Mouse (Mus musculus) spleen, postnatal 0 days (tissue): ENCODE measurements around the gene Ctnnal1. TPM values are rescaled to one million over a fixed set of nuclear protein-coding genes. Genes with fewer than 3 reads are reported as not detected.
A peak's percentile ranks its signal among the peaks of the same experiment; 100 is the strongest.

ENCODE experiments used
- microRNA counts: library from miRNA; unstranded; fragments of <30 nt; microRNA quantifications from one replicate; lab custom pipeline; 2015
- polyA plus RNA-seq: library from polyadenylated mRNA; unstranded; fragments of >200 nt; fragmentation: Nextera tagmentation; extraction: Ambion mirVana; gene quantifications from 2 replicates; pipeline ENCODE4 v1.2.1, GENCODE M21; 2015

Gene Ctnnal1
- polyA plus RNA-seq = 8.3 and 9.6 TPM in 2 replicates

DNA sequence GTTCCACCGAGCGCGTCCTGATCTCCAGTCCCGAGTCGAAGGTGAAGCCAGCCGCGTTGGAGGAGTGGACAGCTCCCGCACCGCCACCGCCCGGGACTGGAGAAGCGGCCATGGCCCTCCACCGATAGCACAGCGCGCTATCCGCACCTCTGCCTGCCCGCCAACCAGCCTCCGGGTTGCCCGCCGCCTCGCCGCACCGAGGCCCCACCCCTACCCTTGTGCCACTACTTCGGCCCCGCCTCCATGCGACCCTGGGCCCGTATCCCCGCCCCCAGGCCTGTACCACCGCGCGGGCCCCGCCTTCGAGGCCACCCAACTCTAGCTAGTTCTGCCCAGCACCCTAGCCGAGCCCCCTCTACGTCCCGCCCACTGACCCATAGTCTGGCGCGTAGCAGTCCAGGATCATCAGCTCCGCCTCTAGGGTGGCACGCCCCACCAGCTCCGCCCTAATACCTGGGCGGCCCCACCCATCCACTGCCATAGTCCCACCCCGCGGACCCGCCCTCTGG, at the start of gene Ctnnal1:
Ctnnal1 (minus strand) TSS at position 186 of the 509 bp plus-strand sequence.

DNA sequence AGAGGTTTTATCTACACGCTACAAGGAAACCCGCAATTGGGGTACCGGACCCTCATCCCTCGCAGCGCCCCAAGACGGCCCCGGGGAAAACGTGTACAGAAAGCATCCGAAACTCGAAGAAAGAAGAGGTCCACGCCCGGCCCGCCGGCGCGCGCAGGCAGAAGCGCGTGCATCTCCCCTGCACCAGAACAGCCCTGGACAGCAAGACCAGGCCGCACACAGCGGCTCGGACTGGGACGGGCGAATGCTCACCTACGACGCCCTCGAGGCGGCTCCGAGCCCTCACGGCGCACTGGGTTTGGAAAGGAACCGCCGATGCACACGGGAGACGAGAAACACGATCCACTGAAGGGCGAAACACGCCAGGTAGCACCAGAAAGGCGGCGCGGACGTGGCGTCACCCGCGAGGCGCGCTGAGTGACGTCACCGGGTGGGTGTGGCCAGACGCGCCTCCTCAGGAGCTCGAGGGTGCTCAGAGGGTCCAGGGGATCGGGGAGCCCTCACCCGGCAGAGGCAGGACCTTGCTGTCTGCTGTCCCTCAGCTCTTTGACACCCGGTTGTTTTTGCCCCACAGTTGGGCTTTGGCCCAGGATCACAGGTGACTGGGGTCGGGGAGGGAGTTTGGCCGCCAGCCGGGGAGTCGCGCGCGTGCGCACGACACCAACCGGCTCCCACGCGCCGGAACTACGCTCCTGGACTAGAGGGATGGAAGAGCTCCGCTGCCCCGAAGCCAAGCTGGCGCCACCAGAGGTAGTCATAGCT, 62.9 kb downstream of the Ctnnal1 start, which contains the start of the genes Elp1 and Fam206a:
Elp1 (minus strand) TSS at position 425 of the 762 bp plus-strand sequence.
Fam206a (plus strand) TSS at position 439 of the 762 bp plus-strand sequence.

MicroRNAs within 50 kb of the gene (microRNA counts, 519-probe panel; counts per million panel counts)
- 5,869 counts per million, percentile 49 among the panel's probes with 10 or more counts for microRNA mmu-miR-32 (lab: Ali Mortazavi, UCI)

Other genes with a start within 250 kb of the Ctnnal1 start
- not detected in 2 replicates for gene Gm26657, start 125.1 kb downstream of the Ctnnal1 start, polyA plus RNA-seq
- not detected in 2 replicates for gene Actl7b, start 123.7 kb downstream of the Ctnnal1 start, polyA plus RNA-seq
- 0.07 TPM in 1 of 2 replicates, not detected in the other for gene Actl7a, start 121.8 kb downstream of the Ctnnal1 start, polyA plus RNA-seq
- gene Elp1, start 62.9 kb downstream of the Ctnnal1 start, polyA plus RNA-seq = 20.9 and 21.7 TPM in 2 replicates
- gene Fam206a, start 62.8 kb downstream of the Ctnnal1 start, polyA plus RNA-seq = 5.1 and 5.2 TPM in 2 replicates
- 2.5 and 3.6 TPM in 2 replicates for gene Tmem245, start 82.2 kb upstream of the Ctnnal1 start, polyA plus RNA-seq
- gene Frrs1l, start 125.2 kb upstream of the Ctnnal1 start, polyA plus RNA-seq = not detected in 2 replicates